Comparison of ENCODE assay signal across 7 mouse cellular contexts in genomic region chr11:73137591-73138501, GRCm38 (mm10). TPM values are rescaled to one million over a fixed set of nuclear protein-coding genes. Genes with fewer than 3 reads are reported as not detected.
DNase-seq lines count a peak whose midpoint lies in the region; ATAC-seq lines count a peak whose summit lies in the region.

Haspin (minus strand) TSS chr11:73138294.

- peak; percentile 96 for DNase-seq in adrenal gland, postnatal 10 days
- DNase-seq in embryonic facial prominence, embryonic 10.5 days (ENCODE audit: low spot score), result peak; percentile 96
- DNase-seq in heart, adult 11 months, result peak; percentile 98
- DNase-seq in kidney, adult 18-20 months, result peak; percentile 93
- DNase-seq in limb, embryonic 11.5 days (ENCODE audit: low spot score), result peak; percentile 96
- DNase-seq in midbrain, embryonic 14.5 days, result peak; percentile 96
- peak; percentile 81 to 92 for DNase-seq in spleen, adult 18-20 months

- H3K36me3 ChIP-seq in embryonic facial prominence, embryonic 10.5 days (replicated peaks), result peaks cover 41% of the 10 kb centered on the region
- peaks cover 10% of the 10 kb centered on the region for H3K36me3 ChIP-seq in limb, embryonic 11.5 days (ENCODE audit: control insufficient read depth, insufficient read depth, low read length)
- H3K36me3 ChIP-seq in midbrain, embryonic 14.5 days (ENCODE audit: control insufficient read depth, insufficient read depth, low read length), result no peaks in the 10 kb centered on the region

- H3K9me3 ChIP-seq in embryonic facial prominence, embryonic 10.5 days, result peaks cover 18% of the 10 kb centered on the region; the same call in 1 of the 2 replicates
- H3K9me3 ChIP-seq in limb, embryonic 11.5 days (ENCODE audit: control insufficient read depth, low read length), result no peaks in the 10 kb centered on the region
- H3K9me3 ChIP-seq in midbrain, embryonic 14.5 days (ENCODE audit: control insufficient read depth, low read length), result no peaks in the 10 kb centered on the region

- H3K4me3 ChIP-seq in embryonic facial prominence, embryonic 10.5 days, result peak within 1 kb of the TSS; percentile 85
- H3K4me3 ChIP-seq in limb, embryonic 11.5 days (ENCODE audit: low read depth, low read length), result peak within 1 kb of the TSS; percentile 92
- peak within 1 kb of the TSS; percentile 76 for H3K4me3 ChIP-seq in midbrain, embryonic 14.5 days (replicated peaks; ENCODE audit: low read depth, low read length)

- under 1% methylated on average over 84 of the region's 84 CpGs for WGBS in embryonic facial prominence, embryonic 10.5 days
- WGBS in limb, embryonic 11.5 days, result under 1% methylated on average over 82 of the region's 84 CpGs
- whole genome bisulfite sequencing in midbrain, embryonic 14.5 days, result under 1% methylated on average over 84 of the region's 84 CpGs

- peak within 1 kb of the TSS; percentile 82 for H3K9ac ChIP-seq in limb, embryonic 11.5 days (ENCODE audit: low read length)
- H3K9ac ChIP-seq in midbrain, embryonic 14.5 days (replicated peaks; ENCODE audit: low read length), result peak within 1 kb of the TSS; percentile 66

- H3K27me3 ChIP-seq in embryonic facial prominence, embryonic 10.5 days (replicated peaks; ENCODE audit: low read depth, poor library complexity, severe bottlenecking), result no peaks in the 10 kb centered on the region
- H3K27me3 ChIP-seq in limb, embryonic 11.5 days (ENCODE audit: control insufficient read depth, insufficient read depth, low read length), result no peaks in the 10 kb centered on the region
- no peaks in the 10 kb centered on the region for H3K27me3 ChIP-seq in midbrain, embryonic 14.5 days (ENCODE audit: control insufficient read depth, insufficient read depth, low read length)

- H3K4me2 ChIP-seq in limb, embryonic 11.5 days (ENCODE audit: low read depth, severe bottlenecking), result peak within 1 kb of the TSS; percentile 70
- peak within 1 kb of the TSS; percentile 80 for H3K4me2 ChIP-seq in midbrain, embryonic 14.5 days (ENCODE audit: low read length)

- H3K27ac ChIP-seq in embryonic facial prominence, embryonic 10.5 days (replicated peaks), result peak within 1 kb of the TSS; percentile 92
- no peak within 1 kb of the TSS for H3K27ac ChIP-seq in limb, embryonic 11.5 days (replicated peaks; ENCODE audit: low read depth, low read length)
- H3K27ac ChIP-seq in midbrain, embryonic 14.5 days (replicated peaks; ENCODE audit: low read depth, low read length), result no peak within 1 kb of the TSS

- H3K4me1 ChIP-seq in embryonic facial prominence, embryonic 10.5 days, result peaks cover 38% of the 10 kb centered on the region
- H3K4me1 ChIP-seq in limb, embryonic 11.5 days (ENCODE audit: control insufficient read depth, insufficient read depth, low read length), result peaks cover 9% of the 10 kb centered on the region
- peaks cover 4% of the 10 kb centered on the region; the same call in 1 of the 2 replicates for H3K4me1 ChIP-seq in midbrain, embryonic 14.5 days (ENCODE audit: control insufficient read depth, insufficient read depth, low read length)

- ATAC-seq in limb, embryonic 11.5 days (ENCODE audit: insufficient number of reproducible peaks, low FRiP score, low TSS enrichment, low read depth), result peak; percentile 92
- ATAC-seq in midbrain, embryonic 14.5 days (ENCODE audit: low FRiP score, low TSS enrichment), result peak; percentile 86

RNA-seq across cellular contexts. Expression of gene Haspin, which starts in this region (rescaled TPM):
- total RNA-seq in adrenal gland, postnatal 10 days (2021), result 1 to 10 TPM; 3.0 to 3.7 TPM
- 25.0 and 26.3 TPM in 2 replicates for polyA plus RNA-seq in embryonic facial prominence, embryonic 10.5 days (2016; fragmentation: Nextera tagmentation; extraction: Ambion mirVana)
- 19.5 and 19.9 TPM in 2 replicates for polyA plus RNA-seq in limb, embryonic 11.5 days (2014; fragmentation: Nextera tagmentation; extraction: Ambion mirVana)
- 2.1 and 2.7 TPM in 2 replicates for polyA plus RNA-seq in midbrain, embryonic 14.5 days (2014; fragmentation: Nextera tagmentation; extraction: Ambion mirVana)
